Mouse (Mus musculus) cortical plate, adult 2 months (tissue): ENCODE measurements around the gene Pglyrp2. TPM values are rescaled to one million over a fixed set of nuclear protein-coding genes. Genes with fewer than 3 reads are reported as not detected.
A peak's percentile ranks its signal among the peaks of the same experiment; 100 is the strongest.

Experiments used
- H3K27ac ChIP-seq: fragments of 200-500 bp; 2 replicates; pipeline ENCODE4 v1.5.1; 2012; ENCODE audit warnings: low read length, control low read depth, inconsistent platforms; ENCODE audit not compliant: insufficient read depth
- H3K4me1 ChIP-seq: fragments of 200-500 bp; 2 replicates; pipeline ENCODE4 v1.6.1; 2011; ENCODE audit warnings: low read length; ENCODE audit not compliant: control insufficient read depth, insufficient read depth
- H3K4me3 ChIP-seq: fragments of 200-500 bp; 2 replicates; pipeline ENCODE4 v1.5.1; 2011; ENCODE audit warnings: mild to moderate bottlenecking, low read length, control low read depth; ENCODE audit not compliant: insufficient read depth
- CTCF ChIP-seq: fragments of 200-500 bp; IDR thresholded peaks from 2 replicates; pipeline ENCODE4 v1.5.1; 2011; ENCODE audit warnings: mild to moderate bottlenecking, control low read depth, low read length; ENCODE audit not compliant: insufficient read depth; ENCODE audit errors: extremely low read depth
- POLR2A ChIP-seq: fragments of 200-500 bp; IDR thresholded peaks from 2 replicates; pipeline ENCODE4 v1.6.1; 2011; ENCODE audit warnings: mild to moderate bottlenecking, low read length, control low read depth; ENCODE audit not compliant: insufficient read depth; ENCODE audit errors: extremely low read depth
- polyA plus RNA-seq: library from polyadenylated mRNA; depleted of rRNA; stranded (reverse); fragments of >200 nt; gene quantifications from 2 replicates; pipeline ENCODE4 v1.2.3, GENCODE M21; 2012

Gene Pglyrp2
- polyA plus RNA-seq, 1 experiment, result not detected

DNA sequence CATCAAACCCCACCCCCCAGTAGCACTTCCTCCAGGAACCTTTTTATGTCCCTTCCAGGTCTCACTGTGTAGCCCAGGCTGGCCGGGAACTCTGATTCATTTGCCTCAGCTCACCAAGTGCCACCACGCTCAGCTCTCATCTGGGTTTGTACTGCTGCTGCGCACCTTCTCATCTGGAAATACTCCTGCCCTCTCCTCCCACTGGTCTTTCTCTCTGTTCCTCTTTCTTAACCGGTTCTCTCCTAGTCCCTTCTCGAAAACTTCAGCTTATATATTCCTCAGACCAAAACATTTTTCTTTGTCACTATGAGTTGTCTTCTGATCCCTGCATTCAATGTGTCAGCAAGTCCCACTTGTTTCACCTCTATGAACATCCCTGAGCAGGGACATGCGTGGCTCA, 19.3 kb upstream of the Pglyrp2 start:
- no peak for TF ChIP-seq POLR2A
- no peak for TF ChIP-seq CTCF
- no peak overlapping the region for H3K4me3 ChIP-seq
- no peaks in the 10 kb centered on the region for H3K4me1 ChIP-seq
- no peak overlapping the region for H3K27ac ChIP-seq

DNA sequence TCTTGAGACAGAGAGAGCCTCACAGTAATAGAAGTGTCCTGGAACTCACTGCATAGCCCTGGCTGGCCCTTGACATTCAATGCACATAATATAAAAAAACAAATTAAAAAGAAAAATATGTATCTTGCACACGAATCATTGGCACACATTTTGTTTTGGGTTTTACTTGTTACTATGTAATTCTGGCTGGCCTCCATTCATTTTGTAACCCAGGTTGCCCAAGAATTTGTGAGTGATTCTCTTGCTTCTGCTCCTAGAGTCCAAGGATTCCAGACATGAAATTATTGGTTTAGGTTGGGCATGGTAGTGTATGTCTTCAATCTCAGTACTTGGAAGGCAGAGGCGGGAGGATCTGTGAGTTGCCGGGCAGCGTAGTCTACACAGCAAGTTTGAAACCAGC, 13.1 kb upstream of the Pglyrp2 start:
- Histone ChIP-seq H3K27ac (no peak overlapping the region), H3K4me1 (no peaks in the 10 kb centered on the region), H3K4me3 (no peak overlapping the region)
- no peak for TF ChIP-seq POLR2A
- TF ChIP-seq CTCF, result no peak

DNA sequence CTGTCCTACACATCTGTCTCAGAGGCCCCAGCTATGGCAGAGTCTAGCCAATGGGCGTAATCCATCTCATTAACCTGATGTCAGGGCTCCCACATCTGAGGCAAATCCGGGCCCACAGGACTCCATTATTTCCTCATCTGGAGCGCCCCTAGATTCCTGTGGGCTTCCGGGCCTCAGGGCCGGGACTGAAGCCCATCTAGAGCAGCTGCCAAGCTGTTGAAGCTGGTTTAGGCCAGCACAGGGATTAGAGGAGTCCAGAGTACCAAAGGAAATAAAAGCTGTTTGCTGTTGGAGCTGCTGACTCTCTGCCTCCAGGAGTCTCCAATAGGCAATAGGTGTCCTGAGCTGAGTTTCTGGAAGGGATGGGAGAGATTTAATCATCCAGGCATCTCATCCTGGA, 11.2 kb upstream of the Pglyrp2 start:
- TF ChIP-seq CTCF (no peak), POLR2A (no peak)
- no peaks in the 10 kb centered on the region for H3K4me1 ChIP-seq
- no peak overlapping the region for H3K4me3 ChIP-seq
- H3K27ac ChIP-seq, result no peak overlapping the region

DNA sequence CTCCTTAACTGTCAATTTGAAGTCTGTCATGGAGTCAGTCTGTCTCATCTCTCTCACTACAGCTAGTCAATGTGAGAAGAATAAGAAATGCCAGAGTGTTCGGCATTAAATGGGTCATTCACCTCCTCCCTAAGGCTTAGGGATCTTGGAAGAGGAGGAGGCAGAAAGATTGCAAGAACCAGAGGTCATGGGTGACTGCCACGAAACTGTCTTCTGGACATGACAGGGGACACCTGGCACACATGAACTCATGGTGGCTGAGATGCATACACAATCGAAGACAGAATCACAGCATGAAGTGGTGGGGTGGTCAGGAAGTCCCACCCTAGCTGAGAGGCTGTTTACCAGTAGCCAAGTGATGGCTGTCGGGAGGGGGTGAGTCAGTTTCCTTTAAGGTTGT, 10.4 kb upstream of the Pglyrp2 start:
- Histone ChIP-seq H3K4me3 (no peak overlapping the region), H3K4me1 (no peaks in the 10 kb centered on the region), H3K27ac (no peak overlapping the region)
- TF ChIP-seq POLR2A (no peak), CTCF (no peak)

DNA sequence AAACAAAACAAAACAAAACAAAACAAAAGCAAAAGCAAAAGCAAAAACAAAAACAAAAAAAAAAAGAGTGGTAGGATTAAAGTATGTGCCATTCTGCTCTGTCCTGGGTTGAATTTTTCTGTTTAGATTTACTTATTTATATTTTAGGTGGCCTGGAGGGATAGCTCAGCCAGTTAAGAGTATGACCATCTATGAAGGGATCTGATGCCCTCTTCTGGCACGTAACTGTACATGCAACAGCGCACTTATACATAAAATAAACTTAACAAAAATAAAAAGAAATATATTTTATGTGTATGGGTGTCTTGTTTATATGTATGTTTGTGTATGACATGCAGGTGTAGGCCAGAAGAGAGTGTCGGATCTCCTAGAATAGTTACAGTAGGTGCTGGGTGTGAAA, 8.0 kb upstream of the Pglyrp2 start:
- TF ChIP-seq POLR2A, result no peak
- TF ChIP-seq CTCF, result peak; percentile 34; the same call in 1 of the 2 replicates
- no peak overlapping the region for H3K4me3 ChIP-seq
- no peak overlapping the region for H3K27ac ChIP-seq
- H3K4me1 ChIP-seq, result no peaks in the 10 kb centered on the region

DNA sequence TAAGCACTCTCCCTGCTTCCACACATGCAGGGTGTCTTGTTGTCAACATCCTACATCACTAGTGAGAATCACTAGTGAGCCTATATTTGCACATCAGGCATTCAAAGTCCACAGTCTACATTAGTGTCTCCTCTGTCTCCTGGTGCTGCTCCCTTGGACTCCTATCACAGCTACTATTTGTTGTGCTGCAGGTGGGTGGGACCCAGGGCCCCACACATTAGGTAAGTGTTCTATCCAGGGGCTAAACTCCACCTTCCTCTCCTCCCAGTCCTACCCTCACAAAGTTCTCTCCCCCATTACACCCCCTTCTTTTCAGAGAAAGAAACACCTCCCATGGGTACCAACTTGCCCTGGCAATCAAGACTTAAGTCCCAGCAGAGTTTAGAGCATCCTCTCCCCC, 2.6 kb upstream of the Pglyrp2 start:
- no peaks in the 10 kb centered on the region for H3K4me1 ChIP-seq
- TF ChIP-seq POLR2A (no peak), CTCF (no peak)
- no peak overlapping the region for H3K27ac ChIP-seq
- H3K4me3 ChIP-seq, result no peak overlapping the region

DNA sequence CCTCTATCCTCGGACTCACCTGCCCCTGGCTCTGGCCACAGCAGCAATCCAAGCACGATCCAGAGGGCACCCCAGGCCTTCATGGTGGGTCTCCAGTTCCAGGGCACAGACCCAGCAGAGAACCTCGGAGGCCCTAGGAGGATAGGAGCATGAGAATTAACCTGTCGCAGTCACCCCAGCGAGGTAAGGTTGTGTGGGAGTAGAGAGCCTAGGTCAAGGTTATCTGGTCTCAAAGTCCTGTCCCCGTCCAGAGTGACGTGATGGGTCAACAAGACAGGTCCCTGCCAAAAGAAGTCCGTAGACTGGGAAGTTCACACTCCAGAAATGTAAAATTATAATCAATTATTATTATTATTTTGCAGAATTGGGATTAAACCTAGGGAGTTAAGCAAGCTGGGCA, 3.2 kb downstream of the Pglyrp2 start:
- no peak overlapping the region for H3K27ac ChIP-seq
- H3K4me3 ChIP-seq, result no peak overlapping the region
- H3K4me1 ChIP-seq, result no peaks in the 10 kb centered on the region
- TF ChIP-seq POLR2A (no peak), CTCF (no peak)

DNA sequence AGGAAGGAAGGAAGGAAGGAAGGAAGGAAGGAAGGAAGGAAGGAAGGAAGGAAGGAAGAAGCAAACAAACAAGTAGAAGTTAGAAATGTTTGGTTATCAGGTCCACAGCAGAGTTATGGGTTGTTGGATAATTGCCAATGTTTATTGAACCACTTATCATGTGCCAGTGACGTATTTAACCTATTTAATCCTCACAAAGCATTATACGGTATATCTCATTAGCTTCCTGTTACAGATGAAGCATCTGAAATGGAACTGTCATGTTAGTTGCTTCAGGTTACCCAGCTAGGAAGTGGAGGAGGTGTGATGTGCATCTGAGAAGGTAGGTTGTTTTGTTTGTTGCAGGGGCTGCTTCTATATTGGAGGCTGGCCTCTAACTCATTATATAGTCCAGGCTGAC, 4.0 kb downstream of the Pglyrp2 start:
- TF ChIP-seq CTCF (no peak), POLR2A (no peak)
- no peak overlapping the region for H3K27ac ChIP-seq
- H3K4me3 ChIP-seq, result no peak overlapping the region
- H3K4me1 ChIP-seq, result no peaks in the 10 kb centered on the region

DNA sequence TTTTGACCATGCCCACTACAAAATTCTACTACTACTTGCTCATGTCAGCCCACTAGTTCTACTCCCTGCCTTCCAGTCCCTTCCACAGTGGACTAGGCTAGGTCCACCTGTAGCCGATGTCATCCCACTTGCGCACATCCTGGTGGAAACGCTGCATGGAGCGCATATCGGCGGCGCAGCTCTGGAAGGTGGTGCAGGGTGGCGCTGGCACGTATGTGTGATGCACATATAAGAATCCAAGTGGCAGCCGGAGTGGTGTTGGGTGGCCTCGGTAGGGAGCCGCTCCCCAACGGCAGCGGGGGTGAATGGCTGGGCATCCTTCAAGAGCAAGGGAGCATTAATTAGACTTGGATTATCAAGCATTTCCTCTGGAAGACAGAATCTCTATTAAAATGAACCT, 7.2 kb downstream of the Pglyrp2 start:
- H3K4me1 ChIP-seq, result no peaks in the 10 kb centered on the region
- no peak overlapping the region for H3K27ac ChIP-seq
- no peak overlapping the region for H3K4me3 ChIP-seq
- TF ChIP-seq CTCF (no peak), POLR2A (no peak)

DNA sequence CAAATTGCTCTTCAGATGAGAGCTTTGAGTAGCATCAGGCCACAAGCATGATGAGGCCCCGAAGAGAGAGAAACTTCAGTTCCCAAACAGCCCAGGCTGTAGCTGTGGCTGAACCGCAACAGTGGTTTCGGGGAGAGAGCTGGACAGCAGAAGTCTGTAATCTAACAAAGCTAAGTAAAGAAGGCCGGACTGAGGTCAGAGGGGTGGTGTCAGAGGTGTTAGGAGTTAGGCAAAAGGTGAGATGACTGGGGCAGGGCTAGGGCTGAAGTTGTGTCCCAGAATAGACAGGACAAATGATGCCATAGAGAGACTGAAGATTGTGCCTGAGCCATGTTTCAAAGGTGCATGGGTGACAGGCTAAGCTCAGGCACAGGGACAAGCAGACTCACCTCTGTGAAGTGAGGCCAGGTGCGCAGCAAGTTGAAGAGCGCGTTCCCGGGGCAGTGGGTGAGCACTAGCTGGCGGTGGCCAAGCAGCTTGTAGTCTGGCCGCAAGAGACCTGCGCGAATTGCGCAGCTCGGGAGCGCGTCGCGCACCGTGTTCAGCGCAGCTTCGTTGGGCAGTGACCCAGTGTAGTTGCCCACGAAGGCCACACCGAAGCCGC, 8.4 kb downstream of the Pglyrp2 start:
- TF ChIP-seq CTCF, result no peak
- H3K4me1 ChIP-seq, result no peaks in the 10 kb centered on the region
- no peak overlapping the region for H3K27ac ChIP-seq
- no peak overlapping the region for H3K4me3 ChIP-seq
